ENCODE assay signal across 8 mouse cellular contexts in genomic region chr2:32877761-32878393, GRCm38 (mm10). TPM values are rescaled to one million over a fixed set of nuclear protein-coding genes. Genes with fewer than 3 reads are reported as not detected.
DNase-seq lines count a peak whose midpoint lies in the region; ATAC-seq and TF ChIP-seq lines count a peak whose summit lies in the region.

No protein-coding gene starts in this region.

- no peaks in the 10 kb centered on the region for H3K36me3 ChIP-seq in kidney, postnatal 0 days (ENCODE audit: insufficient read depth, low read length)
- no peaks in the 10 kb centered on the region for H3K36me3 ChIP-seq in forebrain, embryonic 16.5 days (ENCODE audit: control insufficient read depth, insufficient read depth)
- H3K36me3 ChIP-seq in liver, embryonic 16.5 days (ENCODE audit: control insufficient read depth, insufficient read depth), result no peaks in the 10 kb centered on the region
- no peaks in the 10 kb centered on the region for H3K36me3 ChIP-seq in neural tube, embryonic 15.5 days

- no peak for TF ChIP-seq CTCF in kidney, postnatal 0 days (IDR thresholded peaks at IDR 0.05; ENCODE audit: low read depth)

- ATAC-seq in kidney, postnatal 0 days (replicated peaks; ENCODE audit: low FRiP score, low read depth), result no peak
- ATAC-seq in forebrain, embryonic 16.5 days, result no peak
- no peak for ATAC-seq in liver, embryonic 16.5 days (ENCODE audit: low read depth)
- no peak for ATAC-seq in neural tube, embryonic 15.5 days (ENCODE audit: low FRiP score)
- no peak for ATAC-seq in frontal cortex, adult (ENCODE audit: low TSS enrichment)

- no peaks in the 10 kb centered on the region for H3K27me3 ChIP-seq in kidney, postnatal 0 days (ENCODE audit: insufficient read depth, low read length)
- H3K27me3 ChIP-seq in forebrain, embryonic 16.5 days (replicated peaks; ENCODE audit: control insufficient read depth, insufficient read depth, low read length), result no peaks in the 10 kb centered on the region
- H3K27me3 ChIP-seq in liver, embryonic 16.5 days (ENCODE audit: control insufficient read depth, insufficient read depth, low read depth, low read length), result peaks cover 3% of the 10 kb centered on the region
- H3K27me3 ChIP-seq in neural tube, embryonic 15.5 days (replicated peaks), result no peaks in the 10 kb centered on the region

- peak overlapping the region; percentile 75; the same call in 1 of the 2 replicates for H3K9ac ChIP-seq in kidney, postnatal 0 days (ENCODE audit: low read depth, low read length)
- H3K9ac ChIP-seq in forebrain, embryonic 16.5 days (replicated peaks; ENCODE audit: low read depth, low read length), result peak overlapping the region; percentile 98
- H3K9ac ChIP-seq in liver, embryonic 16.5 days (ENCODE audit: low read depth, low read length), result 0 out of 2 replicates have a peak overlapping the region, but pooled peaks have one; percentile 11
- peak overlapping the region; percentile 88 for H3K9ac ChIP-seq in neural tube, embryonic 15.5 days (replicated peaks)

- H3K9me3 ChIP-seq in kidney, postnatal 0 days (replicated peaks; ENCODE audit: low read length), result no peaks in the 10 kb centered on the region
- H3K9me3 ChIP-seq in forebrain, embryonic 16.5 days (ENCODE audit: control insufficient read depth, low read length), result no peaks in the 10 kb centered on the region
- no peaks in the 10 kb centered on the region for H3K9me3 ChIP-seq in liver, embryonic 16.5 days (replicated peaks; ENCODE audit: control insufficient read depth, low read length)
- H3K9me3 ChIP-seq in neural tube, embryonic 15.5 days (replicated peaks), result no peaks in the 10 kb centered on the region

- peaks cover 61% of the 10 kb centered on the region for H3K4me1 ChIP-seq in kidney, postnatal 0 days (replicated peaks; ENCODE audit: insufficient read depth, low read length)
- peaks cover 57% of the 10 kb centered on the region for H3K4me1 ChIP-seq in forebrain, embryonic 16.5 days (replicated peaks; ENCODE audit: control insufficient read depth, insufficient read depth, low read length)
- peaks cover 43% of the 10 kb centered on the region for H3K4me1 ChIP-seq in liver, embryonic 16.5 days (ENCODE audit: control insufficient read depth, low read depth, low read length)
- peaks cover 74% of the 10 kb centered on the region for H3K4me1 ChIP-seq in neural tube, embryonic 15.5 days

- peak overlapping the region; percentile 91 for H3K4me2 ChIP-seq in kidney, postnatal 0 days (ENCODE audit: low read length)
- peak overlapping the region; percentile 84 for H3K4me2 ChIP-seq in forebrain, embryonic 16.5 days (ENCODE audit: low read length)
- H3K4me2 ChIP-seq in liver, embryonic 16.5 days (ENCODE audit: low read depth, low read length), result peak overlapping the region; percentile 86
- peak overlapping the region; percentile 83 for H3K4me2 ChIP-seq in neural tube, embryonic 15.5 days

- H3K4me3 ChIP-seq in kidney, postnatal 0 days (replicated peaks; ENCODE audit: low read depth, low read length), result peak overlapping the region; percentile 73
- H3K4me3 ChIP-seq in forebrain, embryonic 16.5 days (replicated peaks; ENCODE audit: low read length), result peak overlapping the region; percentile 85
- H3K4me3 ChIP-seq in liver, embryonic 16.5 days (ENCODE audit: low read depth, low read length), result peak overlapping the region; percentile 68; the same call in 1 of the 2 replicates
- H3K4me3 ChIP-seq in neural tube, embryonic 15.5 days (replicated peaks), result peak overlapping the region; percentile 89

- H3K27ac ChIP-seq in kidney, postnatal 0 days, result peak overlapping the region; percentile 91
- no peak overlapping the region for H3K27ac ChIP-seq in forebrain, embryonic 16.5 days (ENCODE audit: low read length)
- no peak overlapping the region for H3K27ac ChIP-seq in liver, embryonic 16.5 days (ENCODE audit: low read length)
- no peak overlapping the region for H3K27ac ChIP-seq in neural tube, embryonic 15.5 days (replicated peaks)

- 58% methylated on average over 6 of the region's 6 CpGs for WGBS in kidney, postnatal 0 days
- 53% methylated on average over 6 of the region's 6 CpGs for WGBS in forebrain, embryonic 16.5 days
- 55% methylated on average over 6 of the region's 6 CpGs for WGBS in liver, embryonic 16.5 days (ENCODE audit: insufficient replicate concordance)
- WGBS in neural tube, embryonic 15.5 days, result 66% methylated on average over 6 of the region's 6 CpGs

- DNase-seq in kidney, postnatal 0 days (ENCODE audit: low spot score), result no peak
- DNase-seq in kidney, postnatal 25 days, result no peak
- DNase-seq in B cell, adult 2 months, result no peak
- DNase-seq in ovary, postnatal 36 days (ENCODE audit: low spot score), result no peak

RNA-seq across cellular contexts. Expression of gene Fam129b, which starts 2.0 kb away (rescaled TPM):
- polyA plus RNA-seq in kidney, postnatal 0 days (2015; fragmentation: Nextera tagmentation; extraction: Ambion mirVana), result 41.1 and 42.2 TPM in 2 replicates
- 36.4 and 41.1 TPM in 2 replicates for polyA plus RNA-seq in forebrain, embryonic 16.5 days (2015; fragmentation: Nextera tagmentation; extraction: Ambion mirVana)
- polyA plus RNA-seq in liver, embryonic 16.5 days (2015; fragmentation: Nextera tagmentation; extraction: Ambion mirVana), result 9.4 and 11.9 TPM in 2 replicates
- 30.7 and 34.7 TPM in 2 replicates for polyA plus RNA-seq in neural tube, embryonic 15.5 days (2015; fragmentation: Nextera tagmentation; extraction: Ambion mirVana)

RNA-seq across cellular contexts. Expression of gene Stxbp1, which starts 30.8 kb away (rescaled TPM):
- 14.3 and 14.6 TPM in 2 replicates for polyA plus RNA-seq in kidney, postnatal 0 days (2015; fragmentation: Nextera tagmentation; extraction: Ambion mirVana)
- 227 and 251 TPM in 2 replicates for polyA plus RNA-seq in forebrain, embryonic 16.5 days (2015; fragmentation: Nextera tagmentation; extraction: Ambion mirVana)
- 2.6 and 2.9 TPM in 2 replicates for polyA plus RNA-seq in liver, embryonic 16.5 days (2015; fragmentation: Nextera tagmentation; extraction: Ambion mirVana)
- 276 and 315 TPM in 2 replicates for polyA plus RNA-seq in neural tube, embryonic 15.5 days (2015; fragmentation: Nextera tagmentation; extraction: Ambion mirVana)

Comparison
In these comparisons a context has a peak if more than half of its experiments do, and no peak if none do; other contexts are left out.
1. H3K9ac ChIP-seq: peak in every context shown above with its lines; median percentile 98 in forebrain, embryonic 16.5 days; 88 in neural tube, embryonic 15.5 days; 75 in kidney, postnatal 0 days; 11 in liver, embryonic 16.5 days.
2. RNA of gene Stxbp1, which starts 30.8 kb away (polyA plus RNA-seq): 276 to 315 TPM in neural tube, embryonic 15.5 days and 227 to 251 TPM in forebrain, embryonic 16.5 days; 14.3 to 14.6 TPM in kidney, postnatal 0 days and 2.6 to 2.9 TPM in liver, embryonic 16.5 days; every median in the first group is over 10 times any median in the second.
3. Peak in every context shown above with its lines, with median percentiles within 50 percentile points of each other: H3K4me2 ChIP-seq and H3K4me3 ChIP-seq.